Mouse (Mus musculus): ENCODE measurements around the gene Ctu1.
"Not testable (repeated sequence)": the region's sequence is repeated elsewhere in the genome, so short reads cannot be mapped to it uniquely, and the experiment has no call there.

The Ctu1 gene

GRCm38 (mm10) chr7:43682511-43682910 lies 10.7 kb downstream of the Ctu1 start:
- not testable (repeated sequence) for DNase-seq

- DNase-seq: no peak
These were observed 13.3 kb downstream of the Ctu1 start for GRCm38 (mm10) chr7:43685088-43685487.

GRCm38 (mm10) chr7:43690118-43690517 lies 18.3 kb downstream of the Ctu1 start, which contains the start of gene Klk14:
Gene Klk14 (plus strand): TSS chr7:43690418.
- no peak for DNase-seq

- no peak for DNase-seq
These were observed 38.2 kb downstream of the Ctu1 start for GRCm38 (mm10) chr7:43710031-43710430.

- no peak for DNase-seq
These were observed 40.5 kb downstream of the Ctu1 start, which contains the start of gene Klk13 for GRCm38 (mm10) chr7:43712267-43712666. Gene Klk13 (plus strand): TSS chr7:43712567.

GRCm38 (mm10) chr7:43712917-43713316 lies 41.1 kb downstream of the Ctu1 start:
- no peak for DNase-seq

- DNase-seq: no peak
These were observed 42.0 kb downstream of the Ctu1 start for GRCm38 (mm10) chr7:43713741-43714351.

Measured in B cell, adult 2 months (primary cell).